Mouse (Mus musculus) olfactory bulb, adult 2 months (tissue): ENCODE measurements around the gene Dbndd1.

ENCODE experiments used
- CTCF ChIP-seq: fragments of 200-500 bp; IDR thresholded peaks from 2 replicates; pipeline ENCODE4 v1.5.1; 2012; ENCODE audit warnings: low read depth, mild to moderate bottlenecking, low read length, moderate library complexity; ENCODE audit not compliant: insufficient read depth
- POLR2A ChIP-seq: fragments of 200-500 bp; IDR thresholded peaks from 2 replicates; pipeline ENCODE4 v1.6.1; 2012; ENCODE audit warnings: mild to moderate bottlenecking, low read depth, low read length, moderate library complexity; ENCODE audit not compliant: insufficient read depth

DNA sequence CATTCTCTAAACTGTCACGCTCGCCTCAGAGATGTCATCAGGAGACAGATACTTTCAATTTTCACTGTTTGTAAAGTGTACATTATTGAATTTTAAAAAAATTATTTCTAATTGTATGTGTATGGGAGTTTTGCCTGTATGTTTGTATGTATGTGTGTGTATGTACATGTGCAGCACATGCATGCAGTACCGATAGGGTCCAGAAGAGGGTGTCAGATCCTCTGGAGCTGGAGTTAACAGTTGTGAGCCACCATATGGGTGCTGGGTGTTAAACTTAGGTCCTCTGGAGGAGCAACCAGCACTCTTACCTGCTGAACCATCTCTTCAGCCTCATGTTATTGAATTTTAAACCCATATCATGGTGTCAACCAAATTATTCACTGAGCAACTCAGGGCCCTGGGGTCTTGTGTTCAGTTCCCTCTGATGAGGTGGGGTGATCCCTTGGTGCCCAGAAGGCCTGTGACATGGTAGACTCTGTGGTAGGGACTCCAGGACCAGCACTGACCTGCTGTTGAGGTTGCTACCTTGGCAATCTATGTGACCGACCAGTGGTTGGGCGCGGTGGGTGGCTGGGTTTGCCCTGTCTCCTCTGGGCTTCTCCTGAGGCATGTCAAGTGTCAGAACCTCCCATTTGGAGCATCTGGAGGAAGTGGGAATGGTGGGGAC is 11.3 kb downstream of the Dbndd1 start:
- no peak for TF ChIP-seq POLR2A
- TF ChIP-seq CTCF: no peak
